Mouse (Mus musculus) stomach, embryonic 14.5 days (tissue): ENCODE results near the gene St3gal5. TPM values are rescaled to one million over a fixed set of nuclear protein-coding genes. Genes with fewer than 3 reads are reported as not detected.
A peak's percentile ranks its signal among the peaks of the same experiment; 100 is the strongest.

Experiments
- ATAC-seq: fragments of 200-750 bp; cut with Nextera tagmentation; 2 replicates; pipeline ENCODE4 v1.8.0; 2017; ENCODE audit warnings: low read depth, moderate TSS enrichment; ENCODE audit not compliant: insufficient number of reproducible peaks, insufficient read depth, low FRiP score
- H3K27ac ChIP-seq: fragments of 300-500 bp; sonication (generic); 2 replicates; pipeline ENCODE4 v1.5.1; 2014; ENCODE audit warnings: mild to moderate bottlenecking, low read length, moderate library complexity, mixed read lengths
- H3K27me3 ChIP-seq: fragments of 300-500 bp; sonication (generic); 2 replicates; pipeline ENCODE4 v1.6.1; 2014; ENCODE audit warnings: low read length, control low read depth, mixed read lengths; ENCODE audit not compliant: control insufficient read depth, insufficient read depth
- H3K36me3 ChIP-seq: fragments of 300-500 bp; sonication (generic); 2 replicates; pipeline ENCODE4 v1.6.1; 2014; ENCODE audit warnings: mild to moderate bottlenecking, control low read depth, low read length, moderate library complexity, mixed read lengths; ENCODE audit not compliant: control insufficient read depth, insufficient read depth
- H3K4me1 ChIP-seq: fragments of 300-500 bp; sonication (generic); 2 replicates; pipeline ENCODE4 v1.6.1; 2014; ENCODE audit warnings: low read length, control low read depth, mixed read lengths; ENCODE audit not compliant: control insufficient read depth, insufficient read depth
- H3K4me2 ChIP-seq: fragments of 300-500 bp; sonication (generic); replicated peaks from 2 replicates; pipeline ENCODE4 v1.6.1; 2014; ENCODE audit warnings: low read depth, low read length, control low read depth
- H3K4me3 ChIP-seq: fragments of 300-500 bp; sonication (generic); 2 replicates; pipeline ENCODE4 v1.5.1; 2014; ENCODE audit warnings: low read depth, low read length, control low read depth
- H3K9ac ChIP-seq: fragments of 300-500 bp; sonication (generic); replicated peaks from 2 replicates; pipeline ENCODE4 v1.6.1; 2014; ENCODE audit warnings: low read depth, mild to moderate bottlenecking, control low read depth, low read length, moderate library complexity, mixed read lengths
- H3K9me3 ChIP-seq: fragments of 300-500 bp; sonication (generic); 2 replicates; pipeline ENCODE4 v1.6.1; 2016; ENCODE audit warnings: low read depth, low read length, control low read depth; ENCODE audit not compliant: control insufficient read depth
- WGBS: fragments of 180-500 bp; shearing (Covaris S2); extraction: QIAGEN DNeasy Blood & Tissue Kit; methylation state at CpG from one replicate; pipeline ENCODE4 v1.1.7; 2014; 5-methylcytosine and 5-hydroxymethylcytosine counted together
- polyA plus RNA-seq: library from polyadenylated mRNA; unstranded; fragments of >200 nt; fragmentation: Nextera tagmentation; extraction: Ambion mirVana; gene quantifications from 2 replicates; pipeline ENCODE4 v1.2.1, GENCODE M21; 2014

The St3gal5 gene
- polyA plus RNA-seq, 1 experiment from 2014 or later: 27.0 TPM

DNA sequence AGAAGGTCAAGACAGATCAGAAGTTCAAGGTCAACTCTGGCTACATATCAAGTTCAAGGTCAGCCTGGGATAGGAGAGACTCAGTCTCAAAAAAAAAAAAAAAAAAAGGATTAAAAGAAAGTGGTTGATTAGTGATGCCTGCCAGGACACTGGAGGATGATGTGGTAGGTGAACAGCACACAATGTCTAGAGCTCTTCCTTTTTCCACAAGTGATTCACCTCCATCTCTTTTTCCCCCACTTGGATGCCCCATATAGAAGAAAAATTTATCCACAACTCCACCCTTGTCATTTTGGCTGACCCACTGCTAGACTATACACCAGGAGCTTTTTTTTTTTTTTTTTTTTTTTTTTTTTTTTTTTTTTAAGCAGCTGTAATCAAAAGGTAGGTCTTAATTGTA lies 100.1 kb downstream of the St3gal5 start:
- peaks cover 11% of the 10 kb centered on the region; the same call in 1 of the 2 replicates for H3K4me1 ChIP-seq
- H3K4me2 ChIP-seq: no peak overlapping the region
- no peak overlapping the region for H3K4me3 ChIP-seq
- no peak overlapping the region for H3K27ac ChIP-seq
- no peak for ATAC-seq
- H3K36me3 ChIP-seq: no peaks in the 10 kb centered on the region
- H3K9me3 ChIP-seq: no peaks in the 10 kb centered on the region; the same call in 1 of the 2 replicates
- no peaks in the 10 kb centered on the region for H3K27me3 ChIP-seq
- H3K9ac ChIP-seq: no peak overlapping the region

DNA sequence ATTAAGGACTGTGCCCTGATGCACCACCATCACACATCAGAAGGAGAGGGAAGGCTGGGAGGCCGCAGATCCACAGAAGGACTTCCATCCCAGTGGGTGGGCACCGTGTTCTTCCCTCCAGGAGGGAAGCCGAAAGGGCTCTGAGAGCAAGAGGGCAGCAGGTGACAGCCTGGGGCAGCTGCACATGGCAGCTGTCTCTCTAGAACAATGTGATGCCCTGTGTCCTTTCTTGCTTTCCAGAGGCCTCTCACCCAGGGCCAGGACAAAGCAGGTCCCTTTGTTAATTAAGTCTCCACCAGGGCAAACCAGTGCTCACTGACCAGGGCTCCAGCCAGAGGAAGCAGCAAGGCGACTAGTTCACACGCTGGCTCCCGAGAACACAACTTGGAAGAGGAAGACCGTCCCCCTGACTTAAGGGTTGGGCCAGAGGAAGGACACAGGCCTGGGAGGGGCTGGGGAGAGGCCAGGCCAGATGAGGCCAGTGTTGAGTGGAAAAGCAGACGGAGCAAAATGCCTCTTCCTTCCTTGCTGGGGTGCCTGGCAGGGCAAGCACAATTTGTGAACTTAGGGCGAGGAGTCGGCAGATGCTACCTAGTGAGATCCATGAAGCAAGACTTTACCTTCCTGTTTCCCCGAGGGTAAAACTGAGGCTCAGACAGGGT lies 103.3 kb downstream of the St3gal5 start:
- Histone ChIP-seq H3K27ac (no peak overlapping the region; the same call in 1 of the 2 replicates), H3K9ac (no peak overlapping the region; the same call in 1 of the 2 replicates), H3K4me3 (no peak overlapping the region), H3K4me1 (peaks cover 16% of the 10 kb centered on the region; the same call in 1 of the 2 replicates), H3K36me3 (no peaks in the 10 kb centered on the region; the same call in 1 of the 2 replicates), H3K27me3 (no peaks in the 10 kb centered on the region), H3K9me3 (no peaks in the 10 kb centered on the region; the same call in 1 of the 2 replicates), H3K4me2 (no peak overlapping the region)
- 0 out of 2 replicates have a peak, but pooled peaks have one; percentile 30 for ATAC-seq
- WGBS: 53% methylated on average over 11 of the region's 11 CpGs

DNA sequence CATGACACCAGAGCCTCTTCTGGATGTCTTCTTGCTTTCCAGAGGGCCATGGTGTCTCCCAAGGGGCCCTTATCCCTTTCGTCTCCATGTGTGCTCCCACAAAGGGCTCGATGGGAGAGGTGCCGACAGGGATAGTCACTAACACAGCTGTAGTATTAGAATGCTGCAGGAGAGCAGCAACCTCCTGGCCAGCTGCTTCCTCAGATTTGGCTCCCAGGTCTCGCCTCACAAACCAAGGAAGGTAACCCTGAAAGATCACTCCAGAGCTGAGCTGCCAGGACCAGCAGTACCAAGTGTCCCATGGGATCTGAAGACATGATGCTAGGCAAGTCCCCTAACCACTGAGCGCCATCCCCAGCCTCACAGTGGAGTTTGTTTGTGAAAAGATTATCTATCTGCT lies 105.3 kb downstream of the St3gal5 start:
- no peak overlapping the region for H3K4me3 ChIP-seq
- no peak overlapping the region for H3K4me2 ChIP-seq
- H3K36me3 ChIP-seq: peaks cover 2% of the 10 kb centered on the region; the same call in 1 of the 2 replicates
- no peaks in the 10 kb centered on the region for H3K27me3 ChIP-seq
- no peak overlapping the region for H3K27ac ChIP-seq
- 79% methylated on average over 5 of the region's 5 CpGs for WGBS
- H3K9me3 ChIP-seq: no peaks in the 10 kb centered on the region
- no peak for ATAC-seq
- H3K4me1 ChIP-seq: peaks cover 16% of the 10 kb centered on the region; the same call in 1 of the 2 replicates
- H3K9ac ChIP-seq: no peak overlapping the region

- H3K4me2 ChIP-seq: no peak overlapping the region
- ATAC-seq: no peak
Measured at GRCm38 (mm10) chr6:72203279-72203678, 105.9 kb downstream of the St3gal5 start.

More at GRCm38 (mm10) chr6:72203279-72203678, 105.9 kb downstream of the St3gal5 start:
- H3K4me1 ChIP-seq: peaks cover 16% of the 10 kb centered on the region; the same call in 1 of the 2 replicates
- peaks cover 2% of the 10 kb centered on the region; the same call in 1 of the 2 replicates for H3K36me3 ChIP-seq
- H3K27ac ChIP-seq: no peak overlapping the region
- no peaks in the 10 kb centered on the region for H3K27me3 ChIP-seq
- WGBS: 74% methylated on average over 5 of the region's 5 CpGs
- H3K9me3 ChIP-seq: no peaks in the 10 kb centered on the region
- no peak overlapping the region for H3K4me3 ChIP-seq
- no peak overlapping the region for H3K9ac ChIP-seq

Other genes starting within 250 kb of the St3gal5 start
- 103 TPM in 2 replicates for gene Ptcd3, start 188.8 kb upstream of the St3gal5 start, polyA plus RNA-seq
- gene Polr1a, start 188.5 kb upstream of the St3gal5 start, polyA plus RNA-seq: 27.6 and 32.9 TPM in 2 replicates
- gene Atoh8, start 138.0 kb downstream of the St3gal5 start, polyA plus RNA-seq: 7.9 and 9.9 TPM in 2 replicates
- not detected in 2 replicates for gene Sftpb, start 207.0 kb downstream of the St3gal5 start, polyA plus RNA-seq
- 52.3 and 52.5 TPM in 2 replicates for gene Usp39, start 247.6 kb downstream of the St3gal5 start, polyA plus RNA-seq
- 33.9 and 34.3 TPM in 2 replicates for gene 0610030E20Rik, start 249.7 kb downstream of the St3gal5 start, polyA plus RNA-seq